Mouse (Mus musculus) inflammation-experienced regulatory T-cells (primary cell): Measurements from ENCODE around the gene Pkd1l3. TPM values are rescaled to one million over a fixed set of nuclear protein-coding genes. Genes with fewer than 3 reads are reported as not detected.

Experiments used
- polyA plus RNA-seq, 2 experiments: library from polyadenylated mRNA; unstranded; fragments of 100-300 nt; shearing (Covaris generic); gene quantifications; one replicate each; pipeline ENCODE4 v1.2.1; 2017

Pkd1l3 gene
- polyA plus RNA-seq, result 1 to 10 TPM; 1.0 to 3.0 TPM

DNA sequence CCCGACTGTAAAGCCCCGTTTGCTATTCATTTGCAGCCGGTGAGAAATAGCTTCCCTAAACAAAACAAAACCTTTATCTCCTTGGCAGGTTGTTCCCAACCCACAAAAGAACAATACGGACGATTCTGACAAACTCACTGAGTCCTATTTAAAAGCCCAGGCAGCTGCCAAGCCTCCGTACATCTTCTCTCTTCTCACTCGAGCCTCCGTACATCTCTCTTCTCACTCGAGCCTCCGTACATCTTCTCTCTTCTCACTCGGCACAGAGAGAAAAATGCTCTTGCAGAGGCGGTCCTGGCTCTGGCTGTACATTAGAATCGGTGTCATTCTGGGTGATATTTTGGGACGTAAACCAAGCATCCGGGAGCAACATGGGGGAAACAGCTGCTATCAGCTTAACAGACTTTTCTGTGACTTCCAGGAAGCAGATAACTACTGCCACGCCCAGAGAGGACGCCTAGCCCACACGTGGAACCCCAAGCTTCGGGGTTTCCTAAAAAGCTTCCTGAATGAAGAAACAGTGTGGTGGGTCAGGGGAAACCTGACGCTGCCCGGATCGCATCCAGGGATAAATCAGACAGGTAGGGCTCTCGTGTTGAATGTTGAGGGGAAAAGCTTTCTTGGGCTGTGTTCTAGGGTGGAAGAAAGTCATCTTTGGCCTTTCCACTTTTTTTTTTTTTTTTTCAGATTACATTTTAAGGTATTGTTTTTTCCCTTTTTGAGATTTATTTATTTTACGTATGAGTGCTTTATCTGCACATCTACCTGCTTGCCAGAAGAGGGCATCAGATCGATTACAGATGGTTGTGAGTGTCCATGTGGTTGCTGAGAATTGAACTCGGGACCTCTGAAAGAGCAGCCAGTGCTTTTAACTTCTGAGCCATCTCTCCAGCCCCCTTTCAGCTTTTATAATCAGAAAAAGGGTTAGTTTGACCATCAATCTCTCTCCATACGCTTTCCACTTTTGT lies at the start of gene Pkd1l3:
Gene Pkd1l3 (plus strand): TSS at position 275 of the 968 bp plus-strand sequence.

DNA sequence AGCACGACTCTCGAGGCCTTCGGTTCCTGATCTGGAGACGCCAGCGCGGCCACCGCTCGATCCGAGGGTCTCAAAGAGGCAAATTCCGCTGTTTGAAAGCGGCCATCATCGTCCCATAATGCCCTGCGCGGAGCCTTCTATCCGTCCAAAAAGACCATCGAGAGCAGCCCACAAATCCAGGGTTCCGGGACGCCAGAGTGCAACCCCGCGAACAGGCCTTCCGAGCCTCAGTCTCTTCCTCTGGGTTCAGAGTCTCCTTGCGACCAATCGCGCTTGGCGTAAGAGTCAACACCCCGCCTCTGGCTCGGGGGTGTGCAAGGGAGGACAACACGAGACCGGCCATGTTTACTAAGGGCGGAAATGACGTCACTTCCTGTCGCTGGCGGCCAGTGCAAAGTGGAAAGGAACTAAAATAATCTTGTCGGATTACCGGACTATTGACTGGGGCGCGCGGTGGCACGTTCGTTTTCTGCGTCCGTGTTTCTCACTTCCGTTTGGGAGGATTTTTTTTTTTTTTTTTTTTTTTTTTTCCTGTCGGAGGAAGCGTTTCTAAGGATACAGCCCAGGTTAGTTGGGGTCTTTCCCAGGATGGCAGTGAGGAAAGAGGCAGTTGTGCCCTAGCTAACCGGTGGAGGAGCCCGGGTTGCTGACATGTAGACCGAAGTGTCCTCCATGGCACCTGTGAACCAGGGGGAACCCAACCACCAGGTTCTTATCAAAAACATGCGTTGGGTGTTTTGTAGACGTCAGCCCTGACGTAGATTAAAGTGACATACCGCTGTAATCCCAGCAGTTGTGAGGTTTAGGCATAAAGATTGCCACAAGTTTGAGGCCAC lies 48.6 kb upstream of the Pkd1l3 start, which contains the start of the genes Dhx38 and Txnl4b:
Gene Dhx38 (minus strand): TSS at position 364 of the 836 bp plus-strand sequence.
Gene Txnl4b (plus strand): TSS at position 395 of the 836 bp plus-strand sequence.

DNA sequence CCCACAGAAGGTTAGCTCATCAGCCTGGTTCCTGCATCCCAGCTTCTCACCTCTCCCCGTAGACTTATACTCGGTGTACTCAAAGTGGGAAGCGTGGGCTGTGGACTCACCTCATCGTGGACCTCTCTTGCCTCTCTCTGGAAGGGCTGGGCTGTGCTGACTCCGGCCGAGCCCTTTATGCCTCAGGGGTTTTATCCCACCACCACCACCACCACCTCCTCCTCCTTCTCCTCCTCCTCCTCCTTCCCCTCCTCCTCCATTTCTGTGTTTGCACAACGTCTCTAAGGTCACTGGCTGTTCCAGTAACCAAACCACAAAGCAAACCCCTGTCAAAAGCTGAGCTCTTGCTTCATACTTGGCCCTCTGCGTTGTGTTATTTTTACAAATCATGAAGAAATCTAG lies 35.4 kb upstream of the Pkd1l3 start, which contains the start of gene Hp:
Gene Hp (minus strand): TSS at position 273 of the 402 bp plus-strand sequence.

DNA sequence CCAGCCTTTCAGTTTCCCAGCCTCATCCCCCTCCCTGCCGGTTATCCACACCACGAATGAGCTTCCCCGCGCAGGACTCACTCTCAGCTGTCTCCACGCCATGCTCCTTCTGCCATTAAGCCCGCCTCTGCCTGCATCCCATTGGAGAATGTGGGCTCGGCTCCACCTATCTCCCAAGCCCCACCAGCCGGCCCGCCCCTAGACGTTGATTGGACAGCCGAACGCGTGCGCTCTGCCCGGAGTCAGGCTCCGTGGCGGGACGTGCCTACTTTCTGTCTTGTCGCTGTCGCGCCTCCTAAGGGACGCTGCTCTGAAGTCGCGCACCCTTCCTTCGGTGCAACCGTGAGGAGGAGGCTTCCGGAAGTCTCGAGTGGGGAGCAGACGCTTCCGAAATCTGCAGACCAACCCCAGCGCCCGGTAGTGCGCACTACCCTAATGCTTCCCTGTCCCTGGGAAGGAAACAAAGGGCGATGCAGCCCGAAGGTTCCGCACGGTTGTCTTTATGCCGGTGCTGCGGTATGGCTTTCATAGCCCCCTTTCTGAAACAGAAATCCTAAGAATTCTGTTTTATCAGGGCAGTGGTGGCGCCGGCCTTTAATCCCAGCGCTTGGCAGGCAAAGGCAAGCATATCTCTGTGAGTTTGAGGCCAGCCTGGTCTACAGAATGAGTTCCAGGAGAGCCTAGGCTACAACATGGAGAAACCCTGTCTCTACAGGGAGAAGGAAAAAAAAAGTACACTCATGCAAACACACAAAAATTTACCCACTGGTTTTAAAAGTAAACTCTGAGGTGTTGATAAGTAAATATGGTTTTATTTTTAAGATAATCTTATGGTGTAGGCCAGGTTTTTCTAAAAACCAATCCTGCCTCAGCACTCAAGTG lies 5.8 kb upstream of the Pkd1l3 start, which contains the start of gene Dhodh:
Gene Dhodh (minus strand): TSS at position 403 of the 882 bp plus-strand sequence.

DNA sequence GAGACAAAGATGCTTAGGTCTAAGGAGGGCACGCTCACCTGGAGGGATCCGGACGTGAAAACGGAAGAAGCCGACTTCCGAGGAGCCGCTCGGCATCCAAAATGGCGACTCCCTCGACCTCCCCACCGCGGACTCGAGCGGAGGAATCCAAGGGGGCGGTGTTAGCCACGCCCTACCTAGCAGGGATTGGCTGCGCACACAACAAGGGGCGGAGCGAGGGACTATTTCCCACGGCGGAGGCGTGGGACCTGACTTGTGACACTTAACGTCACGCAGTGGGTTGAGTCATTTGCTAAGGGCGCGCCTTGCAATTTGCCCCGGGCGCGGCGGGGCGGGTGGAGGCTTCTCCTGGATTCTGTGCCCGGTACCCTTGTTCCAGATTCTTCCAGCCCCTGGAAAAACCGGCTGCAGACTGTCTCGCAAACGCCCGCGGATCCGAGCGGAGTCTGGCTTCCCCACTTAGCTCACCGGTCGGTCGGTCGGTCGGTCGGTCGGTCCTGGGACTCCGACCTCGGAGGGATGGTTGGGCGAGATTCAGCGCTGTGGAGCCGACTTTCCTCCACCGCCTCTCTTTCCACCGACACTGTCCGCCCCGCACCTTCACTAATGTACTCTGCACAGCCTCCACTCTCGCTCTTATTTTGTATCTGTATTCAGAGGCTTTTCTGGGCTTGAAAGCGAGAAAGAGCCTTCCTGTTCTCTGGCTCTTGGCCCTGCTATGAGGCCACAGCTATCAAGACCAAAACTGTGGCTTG lies 79.0 kb downstream of the Pkd1l3 start, which contains the start of gene Ist1:
Gene Ist1 (minus strand): TSS at position 115 of the 755 bp plus-strand sequence.

DNA sequence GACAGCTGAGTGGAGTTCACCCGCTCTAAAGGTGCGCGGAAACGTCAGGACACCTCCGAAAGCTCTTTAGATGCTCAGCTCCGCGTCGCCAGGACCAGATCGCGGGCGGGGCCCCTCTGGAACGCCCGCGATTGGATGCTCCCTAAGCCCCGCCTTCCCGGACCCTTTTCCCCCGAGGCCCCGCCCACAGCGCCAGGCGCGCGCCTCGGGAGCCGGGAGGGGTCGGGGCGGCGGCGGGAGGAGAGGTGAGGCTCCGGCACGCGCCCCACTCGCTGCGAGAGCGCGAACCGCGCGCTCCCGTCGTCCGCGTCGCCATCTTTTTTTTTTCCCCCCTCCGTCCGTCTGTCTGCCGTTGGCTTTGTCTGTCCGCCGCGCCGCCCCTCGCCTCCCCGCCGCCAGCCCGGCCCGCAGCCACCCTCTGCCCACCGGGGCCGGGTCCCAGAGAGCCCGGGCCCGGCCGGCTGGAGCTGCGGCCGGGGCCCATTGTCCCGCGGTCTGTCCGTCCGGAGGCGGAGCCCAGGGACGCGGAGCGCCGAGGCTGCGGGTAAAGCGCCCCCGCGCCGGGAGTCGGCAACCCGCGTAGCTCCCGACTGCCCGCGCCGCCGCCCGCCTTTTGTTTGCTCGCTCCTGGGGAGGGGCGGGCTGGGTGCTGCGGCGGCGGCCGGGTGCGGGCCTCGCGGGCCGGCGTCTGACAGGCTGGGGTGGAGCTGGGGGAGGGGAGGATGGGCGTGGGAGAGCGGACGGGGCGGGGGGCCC lies 91.2 kb downstream of the Pkd1l3 start, which contains the start of gene Zfp821:
Gene Zfp821 (plus strand): TSS at position 227 of the 756 bp plus-strand sequence.

Other genes with a start within 250 kb of the Pkd1l3 start
- gene Pmfbp1, start 120.5 kb upstream of the Pkd1l3 start, polyA plus RNA-seq, result under 1 TPM; 0.13 to 0.56 TPM
- gene Dhx38, start 48.7 kb upstream of the Pkd1l3 start, polyA plus RNA-seq, result 10 to 100 TPM; 21.3 to 27.7 TPM
- gene Txnl4b, start 48.6 kb upstream of the Pkd1l3 start, polyA plus RNA-seq, result 1 to 10 TPM; 6.0 to 7.4 TPM
- gene Hp, start 35.3 kb upstream of the Pkd1l3 start, polyA plus RNA-seq, result under 1 TPM; 0.13 to 0.80 TPM
- gene Dhodh, start 5.8 kb upstream of the Pkd1l3 start, polyA plus RNA-seq, result 10 to 100 TPM; 31.8 to 45.1 TPM
- 100 to 1,000 TPM; 137 to 180 TPM for gene Ist1, start 78.7 kb downstream of the Pkd1l3 start, polyA plus RNA-seq
- 10 to 100 TPM in 1 of 2 experiments, 1 to 10 TPM in 1; 8.4 to 16.7 TPM for gene Zfp821, start 91.0 kb downstream of the Pkd1l3 start, polyA plus RNA-seq
- 1 to 10 TPM; 2.8 to 2.9 TPM for gene Atxn1l, start 123.2 kb downstream of the Pkd1l3 start, polyA plus RNA-seq
- gene Ap1g1, start 164.0 kb downstream of the Pkd1l3 start, polyA plus RNA-seq, result 10 to 100 TPM; 45.0 to 46.3 TPM